8 mouse cellular contexts compared by ENCODE assay signal in the genomic region with DNA sequence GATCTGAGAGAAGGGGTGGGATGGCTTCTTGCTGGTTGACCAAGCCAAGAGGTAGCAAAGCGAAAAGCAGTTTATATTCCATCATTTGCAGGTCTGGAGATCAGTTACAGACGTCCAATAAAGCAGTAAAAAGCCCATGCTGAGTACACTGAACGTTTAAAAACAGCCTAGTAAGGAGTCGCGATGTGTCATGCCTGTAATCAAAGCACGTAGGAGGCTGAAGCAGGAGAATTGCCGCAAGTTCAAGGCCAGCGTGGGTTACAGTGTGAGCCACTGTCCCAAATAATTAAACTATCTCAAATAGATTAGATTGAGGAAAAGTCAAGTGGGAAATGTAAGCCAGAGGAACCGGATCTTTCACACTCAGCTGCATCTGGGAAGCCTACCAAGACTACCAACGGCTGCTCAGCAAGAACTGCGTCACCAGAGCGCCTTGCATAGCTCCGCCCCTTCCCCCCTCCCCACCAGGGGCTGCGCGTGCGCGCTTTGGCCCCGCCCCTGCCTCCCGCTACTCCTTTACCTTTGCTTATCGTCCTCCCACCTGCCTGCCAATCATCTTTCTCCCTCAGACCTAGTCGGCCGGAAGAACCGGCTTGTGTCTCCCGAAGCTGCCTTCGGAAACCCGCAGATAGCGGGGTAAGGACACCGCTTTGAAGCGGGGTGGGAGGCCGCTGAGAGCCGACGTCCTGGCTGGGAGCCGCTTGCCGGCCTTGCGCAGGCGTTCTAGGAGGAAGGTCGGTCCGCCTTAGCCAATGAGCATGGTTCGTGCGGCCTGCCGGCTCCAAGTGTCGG. TPM values are rescaled to one million over a fixed set of nuclear protein-coding genes. Genes with fewer than 3 reads are reported as not detected.
DNase-seq lines count a peak whose midpoint lies in the region; ATAC-seq and TF ChIP-seq lines count a peak whose summit lies in the region.

A gene (plus strand): TSS at position 487 of the 792 bp plus-strand sequence.

- no peak for TF ChIP-seq CTCF in kidney, postnatal 0 days (IDR thresholded peaks at IDR 0.05; ENCODE audit: low read depth)

- H3K4me1 ChIP-seq in heart, embryonic 12.5 days (replicated peaks), result peaks cover 20% of the 10 kb centered on the region
- H3K4me1 ChIP-seq in kidney, postnatal 0 days (replicated peaks; ENCODE audit: insufficient read depth, low read length), result no peaks in the 10 kb centered on the region
- H3K4me1 ChIP-seq in liver, embryonic 11.5 days (replicated peaks; ENCODE audit: control insufficient read depth, insufficient read depth, low read length), result peaks cover 8% of the 10 kb centered on the region
- H3K4me1 ChIP-seq in stomach, embryonic 14.5 days (ENCODE audit: control insufficient read depth, insufficient read depth, low read length), result peaks cover 6% of the 10 kb centered on the region; the same call in 1 of the 2 replicates

- peak; percentile 89 for ATAC-seq in erythroid progenitor cell, adult 5-6 weeks (replicated peaks; ENCODE audit: low FRiP score, poor library complexity, severe bottlenecking)
- ATAC-seq in heart, embryonic 12.5 days (ENCODE audit: insufficient number of reproducible peaks, low FRiP score), result peak; percentile 98
- ATAC-seq in kidney, postnatal 0 days (replicated peaks; ENCODE audit: low FRiP score, low read depth), result peak; percentile 97
- ATAC-seq in liver, embryonic 11.5 days (replicated peaks; ENCODE audit: low FRiP score), result peak; percentile 97
- ATAC-seq in stomach, embryonic 14.5 days (ENCODE audit: insufficient number of reproducible peaks, insufficient read depth, low FRiP score, low read depth), result peak; percentile 98

- no peaks in the 10 kb centered on the region for H3K9me3 ChIP-seq in heart, embryonic 12.5 days (replicated peaks)
- H3K9me3 ChIP-seq in kidney, postnatal 0 days (replicated peaks; ENCODE audit: low read length), result no peaks in the 10 kb centered on the region
- H3K9me3 ChIP-seq in liver, embryonic 11.5 days (ENCODE audit: control insufficient read depth, low read length), result no peaks in the 10 kb centered on the region
- no peaks in the 10 kb centered on the region for H3K9me3 ChIP-seq in stomach, embryonic 14.5 days (ENCODE audit: control insufficient read depth, low read depth, low read length)

- 0 out of 2 replicates have a peak, but pooled peaks cover under 1% of the 10 kb centered on the region for H3K27me3 ChIP-seq in heart, embryonic 12.5 days (replicated peaks)
- no peaks in the 10 kb centered on the region for H3K27me3 ChIP-seq in kidney, postnatal 0 days (ENCODE audit: insufficient read depth, low read length)
- no peaks in the 10 kb centered on the region for H3K27me3 ChIP-seq in liver, embryonic 11.5 days (replicated peaks; ENCODE audit: control insufficient read depth, insufficient read depth, low read length)
- no peaks in the 10 kb centered on the region for H3K27me3 ChIP-seq in stomach, embryonic 14.5 days (ENCODE audit: control insufficient read depth, insufficient read depth, low read length)

- H3K36me3 ChIP-seq in heart, embryonic 12.5 days, result no peaks in the 10 kb centered on the region
- H3K36me3 ChIP-seq in kidney, postnatal 0 days (ENCODE audit: insufficient read depth, low read length), result no peaks in the 10 kb centered on the region
- H3K36me3 ChIP-seq in liver, embryonic 11.5 days (ENCODE audit: control insufficient read depth, insufficient read depth, low read length), result no peaks in the 10 kb centered on the region
- H3K36me3 ChIP-seq in stomach, embryonic 14.5 days (ENCODE audit: control insufficient read depth, insufficient read depth, low read length), result no peaks in the 10 kb centered on the region

- H3K9ac ChIP-seq in heart, embryonic 12.5 days, result peak within 1 kb of the TSS; percentile 92
- H3K9ac ChIP-seq in kidney, postnatal 0 days (ENCODE audit: low read depth, low read length), result peak within 1 kb of the TSS; percentile 67
- peak within 1 kb of the TSS; percentile 83 for H3K9ac ChIP-seq in liver, embryonic 11.5 days (ENCODE audit: low read depth, low read length)
- H3K9ac ChIP-seq in stomach, embryonic 14.5 days (replicated peaks; ENCODE audit: low read depth, low read length), result peak within 1 kb of the TSS; percentile 47

- peak; percentile 96 for DNase-seq in CD4-positive helper T cell, adult 2 months (ENCODE audit: low read depth, low spot score)
- DNase-seq in brain, embryonic 18.5 days (ENCODE audit: low read depth, low spot score), result peak; percentile 86
- peak; percentile 94 for DNase-seq in kidney, postnatal 0 days (ENCODE audit: low spot score)
- peak; percentile 89 for DNase-seq in liver, embryonic 11.5 days (ENCODE audit: low spot score)
- DNase-seq in naive thymus-derived CD4-positive, alpha-beta T cell, adult 2 months (ENCODE audit: low read depth), result peak; percentile 97

- peak within 1 kb of the TSS; percentile 97 for H3K4me2 ChIP-seq in heart, embryonic 12.5 days
- peak within 1 kb of the TSS; percentile 72 for H3K4me2 ChIP-seq in kidney, postnatal 0 days (ENCODE audit: low read length)
- peak within 1 kb of the TSS; percentile 95 for H3K4me2 ChIP-seq in liver, embryonic 11.5 days
- peak within 1 kb of the TSS; percentile 80 for H3K4me2 ChIP-seq in stomach, embryonic 14.5 days (replicated peaks; ENCODE audit: low read depth, low read length)

- H3K27ac ChIP-seq in heart, embryonic 12.5 days (ENCODE audit: poor library complexity, severe bottlenecking), result peak within 1 kb of the TSS; percentile 89
- peak within 1 kb of the TSS; percentile 89 for H3K27ac ChIP-seq in kidney, postnatal 0 days
- H3K27ac ChIP-seq in liver, embryonic 11.5 days (ENCODE audit: low read depth, low read length), result peak within 1 kb of the TSS; percentile 85
- H3K27ac ChIP-seq in stomach, embryonic 14.5 days (ENCODE audit: low read length), result peak within 1 kb of the TSS; percentile 73; the same call in 1 of the 2 replicates

- WGBS in heart, embryonic 12.5 days, result 6% methylated on average over 42 of the region's 42 CpGs
- 6% methylated on average over 42 of the region's 42 CpGs for WGBS in kidney, postnatal 0 days
- 6% methylated on average over 42 of the region's 42 CpGs for WGBS in liver, embryonic 11.5 days
- WGBS in stomach, embryonic 14.5 days, result 7% methylated on average over 42 of the region's 42 CpGs

- H3K4me3 ChIP-seq in heart, embryonic 12.5 days, result peak within 1 kb of the TSS; percentile 77
- peak within 1 kb of the TSS; percentile 58 for H3K4me3 ChIP-seq in kidney, postnatal 0 days (replicated peaks; ENCODE audit: low read depth, low read length)
- peak within 1 kb of the TSS; percentile 73 for H3K4me3 ChIP-seq in liver, embryonic 11.5 days (ENCODE audit: low read depth, low read length)
- peak within 1 kb of the TSS; percentile 53 for H3K4me3 ChIP-seq in stomach, embryonic 14.5 days (ENCODE audit: low read depth, low read length)

RNA-seq across cellular contexts. Expression of the gene that starts here (rescaled TPM):
- total RNA-seq in erythroid progenitor cell, adult 5-6 weeks (2015; ENCODE audit: low replicate concordance), result 1.1 and 1.7 TPM in 2 replicates
- total RNA-seq in erythroid progenitor cell, adult 5-6 weeks (2017; ENCODE audit: low replicate concordance), result 1.7 and 1.9 TPM in 2 replicates
- 4.6 and 5.5 TPM in 2 replicates for polyA plus RNA-seq in heart, embryonic 12.5 days (2016; fragmentation: Nextera tagmentation; extraction: Ambion mirVana)
- 5.9 and 6.0 TPM in 2 replicates for polyA plus RNA-seq in kidney, postnatal 0 days (2015; fragmentation: Nextera tagmentation; extraction: Ambion mirVana)
- polyA plus RNA-seq in liver, embryonic 11.5 days (2014; fragmentation: Nextera tagmentation; extraction: Ambion mirVana), result 2.8 and 4.8 TPM in 2 replicates
- 7.2 and 7.8 TPM in 2 replicates for polyA plus RNA-seq in stomach, embryonic 14.5 days (2014; fragmentation: Nextera tagmentation; extraction: Ambion mirVana)

Comparison
In these comparisons a context has a peak if more than half of its experiments do, and no peak if none do; other contexts are left out.
1. Peak in every context shown above with its lines: DNase-seq, ATAC-seq, H3K4me3 ChIP-seq and H3K27ac ChIP-seq.